Mouse (Mus musculus): ENCODE results near the gene Zeb2. TPM values are rescaled to one million over a fixed set of nuclear protein-coding genes. Genes with fewer than 3 reads are reported as not detected.

Zeb2 gene
- polyA plus RNA-seq, 1 experiment = 10.8 TPM

DNA sequence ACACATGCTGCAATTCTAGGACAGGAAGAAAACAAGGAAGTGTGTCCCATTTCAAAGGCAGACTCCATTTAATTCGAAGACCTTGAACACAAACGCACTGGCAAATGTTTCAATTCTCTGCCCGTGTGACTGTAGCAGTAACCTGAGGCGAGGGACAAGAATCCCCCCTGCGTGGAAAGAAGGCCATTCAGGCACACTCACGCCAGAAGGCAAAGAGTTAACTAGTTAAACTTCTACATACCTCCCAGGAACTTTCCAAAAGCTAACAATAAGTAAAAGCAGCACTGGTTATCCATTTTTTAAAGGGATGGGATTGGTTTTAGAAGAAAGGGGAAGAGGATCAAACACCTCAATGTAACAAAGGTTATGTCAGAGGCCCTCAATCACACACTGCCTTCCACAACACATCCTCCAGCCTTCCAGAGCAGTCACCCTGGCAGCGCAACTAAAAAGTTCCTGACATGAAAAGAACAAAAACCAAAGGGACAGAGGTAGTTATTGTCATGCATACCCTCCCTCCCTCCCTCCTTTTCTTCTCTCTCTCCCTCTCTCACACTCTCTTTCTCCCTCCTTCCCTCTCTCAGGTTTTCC lies 53.8 kb downstream of the Zeb2 start:
- Histone ChIP-seq H3K4me3 (no peak overlapping the region), H3K4me2 (ENCODE audit: low read depth) (no peak overlapping the region), H3K36me3 (ENCODE audit: control insufficient read depth, insufficient read depth) (peaks cover 13% of the 10 kb centered on the region), H3K27me3 (ENCODE audit: control insufficient read depth, insufficient read depth, insufficient read length) (no peaks in the 10 kb centered on the region), H3ac (ENCODE audit: control insufficient read depth, insufficient read length) (no peak overlapping the region), H3K79me2 (ENCODE audit: control insufficient read depth, insufficient read depth) (peaks cover 89% of the 10 kb centered on the region)
- TF ChIP-seq POLR2A (IDR thresholded peaks at IDR 0.05; ENCODE audit: insufficient read length, low read depth) (no peak), REST (IDR thresholded peaks at IDR 0.05; ENCODE audit: insufficient read depth, insufficient read length) (no peak), SRF (IDR thresholded peaks at IDR 0.05; ENCODE audit: control insufficient read depth, insufficient read length, low read depth) (no peak), MYOD1 (IDR thresholded peaks at IDR 0.05; ENCODE audit: control insufficient read depth in 1 of 3, insufficient read length in 2 of 3, low read depth in 2 of 3) (no peak), TCF12 (IDR thresholded peaks at IDR 0.05; ENCODE audit: insufficient read depth, poor library complexity, severe bottlenecking) (no peak), MAX (IDR thresholded peaks at IDR 0.05; ENCODE audit: low read depth) (no peak), TCF3 (IDR thresholded peaks at IDR 0.05; ENCODE audit: insufficient read length, low read depth) (no peak), USF1 (IDR thresholded peaks at IDR 0.05; ENCODE audit: low read depth) (no peak)

DNA sequence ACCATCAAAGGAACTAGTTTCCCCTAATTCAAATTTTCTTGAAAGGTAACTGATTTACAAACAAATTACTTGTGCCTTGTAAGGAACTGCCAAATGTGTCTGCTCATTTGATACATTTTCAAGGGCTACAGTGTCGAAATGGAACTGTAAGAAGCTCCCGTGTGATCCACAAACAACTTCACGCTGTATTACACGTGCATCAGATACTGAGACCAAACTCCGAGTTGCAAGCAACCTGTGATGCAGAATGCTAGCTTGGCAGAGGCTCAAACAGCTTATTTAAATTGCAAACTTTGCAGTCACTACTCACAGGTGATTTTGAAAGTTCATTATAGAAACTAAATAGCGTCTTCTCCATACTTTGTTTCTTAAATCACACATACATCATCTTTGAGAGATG lies 55.1 kb downstream of the Zeb2 start:
- Histone ChIP-seq H3K4me2 (ENCODE audit: low read depth) (no peak overlapping the region), H3K36me3 (ENCODE audit: control insufficient read depth, insufficient read depth) (peaks cover 13% of the 10 kb centered on the region), H3ac (ENCODE audit: control insufficient read depth, insufficient read length) (no peak overlapping the region), H3K79me2 (ENCODE audit: control insufficient read depth, insufficient read depth) (peaks cover 96% of the 10 kb centered on the region), H3K4me3 (no peak overlapping the region), H3K27me3 (ENCODE audit: control insufficient read depth, insufficient read depth, insufficient read length) (no peaks in the 10 kb centered on the region)
- no peak for TF ChIP-seq TCF12 (IDR thresholded peaks at IDR 0.05; ENCODE audit: insufficient read depth, poor library complexity, severe bottlenecking)
- no peak for TF ChIP-seq MYOG (IDR thresholded peaks at IDR 0.05; ENCODE audit: control insufficient read depth in 1 of 3, insufficient read depth in 1 of 3, insufficient read length in 2 of 3, low read depth in 2 of 3)
- no peak for TF ChIP-seq USF1 (IDR thresholded peaks at IDR 0.05; ENCODE audit: low read depth)
- no peak for TF ChIP-seq POLR2A (IDR thresholded peaks at IDR 0.05; ENCODE audit: insufficient read length, low read depth)
- no peak for TF ChIP-seq CEBPB (IDR thresholded peaks at IDR 0.05; ENCODE audit: insufficient read depth, poor library complexity, severe bottlenecking)
- no peak for TF ChIP-seq TCF3 (IDR thresholded peaks at IDR 0.05; ENCODE audit: insufficient read length, low read depth)
- no peak for TF ChIP-seq SRF (IDR thresholded peaks at IDR 0.05; ENCODE audit: control insufficient read depth, insufficient read length, low read depth)
- TF ChIP-seq POLR2AphosphoS2 (IDR thresholded peaks at IDR 0.05; ENCODE audit: insufficient read length, low read depth) = no peak
- TF ChIP-seq E2F4 (IDR thresholded peaks at IDR 0.05; ENCODE audit: insufficient read depth) = no peak
- TF ChIP-seq REST (IDR thresholded peaks at IDR 0.05; ENCODE audit: insufficient read depth, insufficient read length) = no peak
- no peak for TF ChIP-seq MYOD1 (IDR thresholded peaks at IDR 0.05; ENCODE audit: control insufficient read depth in 1 of 3, insufficient read length in 2 of 3, low read depth in 2 of 3)
- no peak for TF ChIP-seq MAX (IDR thresholded peaks at IDR 0.05; ENCODE audit: low read depth)

DNA sequence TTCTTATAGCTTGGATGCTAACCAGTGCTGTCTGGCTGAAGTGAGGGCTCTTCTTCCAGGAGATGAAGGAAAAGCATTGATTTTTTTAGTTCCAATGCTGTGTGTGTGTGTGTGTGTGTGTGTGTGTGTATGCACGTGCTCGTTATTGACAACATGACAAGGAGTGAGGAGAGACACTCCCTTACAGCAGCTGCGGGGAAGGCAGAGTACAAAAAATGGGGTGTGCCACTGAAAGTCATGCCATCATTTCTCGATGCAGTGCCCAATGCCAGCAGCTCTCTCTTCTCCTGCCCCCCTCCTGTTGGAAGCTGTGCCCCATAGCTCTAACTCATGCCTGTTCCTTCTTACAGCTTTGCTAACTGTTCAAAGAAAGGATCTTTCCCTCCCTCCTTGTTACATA lies 56.4 kb downstream of the Zeb2 start:
- TF ChIP-seq MYOG (IDR thresholded peaks at IDR 0.05; ENCODE audit: control insufficient read depth in 1 of 3, insufficient read depth in 1 of 3, insufficient read length in 2 of 3, low read depth in 2 of 3) = no peak
- no peak for TF ChIP-seq MAX (IDR thresholded peaks at IDR 0.05; ENCODE audit: low read depth)
- TF ChIP-seq REST (IDR thresholded peaks at IDR 0.05; ENCODE audit: insufficient read depth, insufficient read length) = no peak
- H3K4me2 ChIP-seq (ENCODE audit: low read depth) = no peak overlapping the region
- H3K27me3 ChIP-seq (ENCODE audit: control insufficient read depth, insufficient read depth, insufficient read length) = no peaks in the 10 kb centered on the region
- H3K4me3 ChIP-seq = no peak overlapping the region
- no peak overlapping the region for H3ac ChIP-seq (ENCODE audit: control insufficient read depth, insufficient read length)
- peaks cover 13% of the 10 kb centered on the region for H3K36me3 ChIP-seq (ENCODE audit: control insufficient read depth, insufficient read depth)
- H3K79me2 ChIP-seq (ENCODE audit: control insufficient read depth, insufficient read depth) = peaks cover 99% of the 10 kb centered on the region

DNA sequence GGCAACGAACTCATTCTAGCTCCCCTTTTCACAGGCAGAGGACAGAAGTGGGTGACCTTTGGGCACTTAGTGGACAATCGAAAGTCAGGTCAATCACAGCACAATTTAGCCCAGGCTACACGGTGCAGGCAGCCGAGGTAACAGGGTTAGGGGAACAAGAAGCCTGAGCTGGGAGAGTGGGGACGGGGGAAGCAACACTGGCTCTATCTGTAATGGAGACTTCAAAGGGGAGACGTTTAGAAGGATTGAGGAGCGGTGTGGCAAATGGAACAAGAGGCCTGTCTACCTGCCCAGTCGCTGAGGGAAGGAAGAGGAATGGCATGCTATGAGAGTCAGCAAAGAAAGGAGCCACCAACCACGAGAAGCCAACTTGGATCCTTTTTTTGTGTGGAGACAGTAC lies 57.0 kb downstream of the Zeb2 start:
- no peak overlapping the region for H3K4me3 ChIP-seq
- peaks cover 13% of the 10 kb centered on the region for H3K36me3 ChIP-seq (ENCODE audit: control insufficient read depth, insufficient read depth)
- no peak overlapping the region for H3ac ChIP-seq (ENCODE audit: control insufficient read depth, insufficient read length)
- H3K4me2 ChIP-seq (ENCODE audit: low read depth) = no peak overlapping the region
- TF ChIP-seq POLR2A (IDR thresholded peaks at IDR 0.05; ENCODE audit: insufficient read length, low read depth) (no peak), REST (IDR thresholded peaks at IDR 0.05; ENCODE audit: insufficient read depth, insufficient read length) (no peak), MYOD1 (IDR thresholded peaks at IDR 0.05; ENCODE audit: control insufficient read depth in 1 of 3, insufficient read length in 2 of 3, low read depth in 2 of 3) (no peak), E2F4 (IDR thresholded peaks at IDR 0.05; ENCODE audit: insufficient read depth) (no peak), USF1 (IDR thresholded peaks at IDR 0.05; ENCODE audit: low read depth) (no peak), TCF3 (IDR thresholded peaks at IDR 0.05; ENCODE audit: insufficient read length, low read depth) (no peak), TCF12 (IDR thresholded peaks at IDR 0.05; ENCODE audit: insufficient read depth, poor library complexity, severe bottlenecking) (no peak), MYOG (IDR thresholded peaks at IDR 0.05; ENCODE audit: control insufficient read depth in 1 of 3, insufficient read depth in 1 of 3, insufficient read length in 2 of 3, low read depth in 2 of 3) (no peak), CEBPB (IDR thresholded peaks at IDR 0.05; ENCODE audit: insufficient read depth, poor library complexity, severe bottlenecking) (no peak), MAX (IDR thresholded peaks at IDR 0.05; ENCODE audit: low read depth) (no peak), SRF (IDR thresholded peaks at IDR 0.05; ENCODE audit: control insufficient read depth, insufficient read length, low read depth) (no peak), POLR2AphosphoS2 (IDR thresholded peaks at IDR 0.05; ENCODE audit: insufficient read length, low read depth) (no peak)
- H3K27me3 ChIP-seq (ENCODE audit: control insufficient read depth, insufficient read depth, insufficient read length) = no peaks in the 10 kb centered on the region
- peaks cover 99% of the 10 kb centered on the region for H3K79me2 ChIP-seq (ENCODE audit: control insufficient read depth, insufficient read depth)

DNA sequence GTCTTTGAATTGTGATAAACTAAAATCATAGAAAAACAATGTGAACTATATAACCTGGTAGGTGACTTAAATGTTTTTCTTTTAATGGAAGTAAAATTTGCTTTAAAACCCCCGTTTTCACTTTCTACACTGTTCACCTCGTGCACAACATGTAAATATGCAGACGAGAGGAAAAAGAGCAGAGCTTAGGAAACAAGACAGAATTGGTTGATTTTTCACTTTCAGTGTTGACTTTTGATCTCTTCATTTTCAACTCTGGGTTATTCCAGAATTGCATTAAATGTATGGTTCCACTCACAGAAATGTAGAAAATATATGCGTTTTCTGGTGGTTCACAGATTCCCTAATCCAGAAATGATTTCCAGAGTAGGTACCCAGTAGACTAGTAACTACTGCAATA lies 57.6 kb downstream of the Zeb2 start:
- no peak for TF ChIP-seq TCF3 (IDR thresholded peaks at IDR 0.05; ENCODE audit: insufficient read length, low read depth)
- no peak for TF ChIP-seq SRF (IDR thresholded peaks at IDR 0.05; ENCODE audit: control insufficient read depth, insufficient read length, low read depth)
- no peak for TF ChIP-seq TCF12 (IDR thresholded peaks at IDR 0.05; ENCODE audit: insufficient read depth, poor library complexity, severe bottlenecking)
- no peak for TF ChIP-seq CEBPB (IDR thresholded peaks at IDR 0.05; ENCODE audit: insufficient read depth, poor library complexity, severe bottlenecking)
- no peak for TF ChIP-seq USF1 (IDR thresholded peaks at IDR 0.05; ENCODE audit: low read depth)
- no peak for TF ChIP-seq E2F4 (IDR thresholded peaks at IDR 0.05; ENCODE audit: insufficient read depth)
- Histone ChIP-seq H3K27me3 (ENCODE audit: control insufficient read depth, insufficient read depth, insufficient read length) (no peaks in the 10 kb centered on the region), H3K36me3 (ENCODE audit: control insufficient read depth, insufficient read depth) (peaks cover 10% of the 10 kb centered on the region), H3ac (ENCODE audit: control insufficient read depth, insufficient read length) (no peak overlapping the region), H3K79me2 (ENCODE audit: control insufficient read depth, insufficient read depth) (peaks cover 99% of the 10 kb centered on the region), H3K4me3 (no peak overlapping the region), H3K4me2 (ENCODE audit: low read depth) (no peak overlapping the region)
